Mouse (Mus musculus) spleen, adult 2 months (tissue): ENCODE measurements around the gene Iqck. TPM values are rescaled to one million over a fixed set of nuclear protein-coding genes. Genes with fewer than 3 reads are reported as not detected.

Experiments used
- DNase-seq, 2 experiments: peaks; one replicate each; pipeline versions ENCODE4 v3.0.0 to v3.0.0-alpha.2; 2012 to 2021; ENCODE audit warnings: low spot score in 2 of 2, low read depth in 1 of 2
- H3K27ac ChIP-seq: fragments of 200-500 bp; 2 replicates; pipeline ENCODE4 v1.5.1; 2012; ENCODE audit warnings: low read length, inconsistent platforms; ENCODE audit not compliant: insufficient read depth
- H3K27me3 ChIP-seq: fragments of 200-500 bp; 2 replicates; pipeline ENCODE4 v1.6.1; 2012; ENCODE audit warnings: mild to moderate bottlenecking, moderate library complexity, low read length, inconsistent platforms; ENCODE audit not compliant: control insufficient read depth, insufficient read depth
- H3K36me3 ChIP-seq: fragments of 200-500 bp; 2 replicates; pipeline ENCODE4 v1.6.1; 2012; ENCODE audit warnings: mild to moderate bottlenecking, low read length, inconsistent platforms; ENCODE audit not compliant: control insufficient read depth, insufficient read depth
- H3K4me1 ChIP-seq: fragments of 200-500 bp; 2 replicates; pipeline ENCODE4 v1.6.1; 2011; ENCODE audit warnings: inconsistent platforms; ENCODE audit not compliant: control insufficient read depth, insufficient read depth, insufficient read length
- H3K4me3 ChIP-seq: fragments of 200-500 bp; 2 replicates; pipeline ENCODE4 v1.5.1; 2011; ENCODE audit warnings: mild to moderate bottlenecking, inconsistent platforms; ENCODE audit not compliant: insufficient read depth, insufficient read length; ENCODE audit errors: extremely low read depth
- CTCF ChIP-seq: fragments of 200-500 bp; IDR thresholded peaks from 2 replicates; pipeline ENCODE4 v1.5.1; 2011; ENCODE audit warnings: mild to moderate bottlenecking, inconsistent platforms; ENCODE audit not compliant: insufficient read depth, insufficient read length, insufficient replicate concordance; ENCODE audit errors: extremely low read depth
- POLR2A ChIP-seq: fragments of 200-500 bp; IDR thresholded peaks from 2 replicates; pipeline ENCODE4 v1.6.1; 2011; ENCODE audit warnings: low read depth, low read length, inconsistent platforms
- WGBS: fragments of 180-500 bp; shearing (Covaris S2); methylation state at CpG from one replicate; pipeline ENCODE4 v1.1.7; 2018; 5-methylcytosine and 5-hydroxymethylcytosine counted together
- polyA plus RNA-seq: library from polyadenylated mRNA; depleted of rRNA; stranded (reverse); fragments of >200 nt; gene quantifications from 2 replicates; pipeline ENCODE4 v1.2.3, GENCODE M21; 2012

Iqck gene
- polyA plus RNA-seq, 1 experiment = 0.48 TPM

- no peak overlapping the region for H3K27ac ChIP-seq
- no peak for DNase-seq
- H3K36me3 ChIP-seq = no peaks in the 10 kb centered on the region
- H3K4me1 ChIP-seq = no peaks in the 10 kb centered on the region
- TF ChIP-seq CTCF (no peak), POLR2A (no peak)
- 88% methylated on average over 6 of the region's 6 CpGs for WGBS
- no peak overlapping the region for H3K4me3 ChIP-seq
- no peaks in the 10 kb centered on the region for H3K27me3 ChIP-seq
Observed at GRCm38 (mm10) chr7:118926516-118927260, 71.1 kb downstream of the Iqck start.

GRCm38 (mm10) chr7:118927279-118927678 lies 71.7 kb downstream of the Iqck start:
- WGBS = 91% methylated on average over 2 of the region's 2 CpGs

GRCm38 (mm10) chr7:118928316-118928715 lies 72.8 kb downstream of the Iqck start:
- TF ChIP-seq POLR2A (no peak), CTCF (no peak)
- DNase-seq = no peak
- WGBS = 93% methylated on average over 3 of the region's 3 CpGs
- Histone ChIP-seq H3K27me3 (no peaks in the 10 kb centered on the region), H3K4me3 (no peak overlapping the region), H3K27ac (no peak overlapping the region), H3K4me1 (no peaks in the 10 kb centered on the region), H3K36me3 (no peaks in the 10 kb centered on the region)

More at GRCm38 (mm10) chr7:118927279-118927678, 71.7 kb downstream of the Iqck start:
- Histone ChIP-seq H3K27ac (no peak overlapping the region), H3K27me3 (no peaks in the 10 kb centered on the region), H3K4me3 (no peak overlapping the region), H3K36me3 (no peaks in the 10 kb centered on the region), H3K4me1 (no peaks in the 10 kb centered on the region)
- TF ChIP-seq CTCF (no peak), POLR2A (no peak)
- DNase-seq = no peak

GRCm38 (mm10) chr7:118928916-118929315 lies 73.4 kb downstream of the Iqck start:
- no peak for TF ChIP-seq CTCF
- TF ChIP-seq POLR2A = no peak
- 78% methylated on average over 8 of the region's 8 CpGs for WGBS
- Histone ChIP-seq H3K27me3 (no peaks in the 10 kb centered on the region), H3K4me3 (no peak overlapping the region), H3K36me3 (no peaks in the 10 kb centered on the region), H3K4me1 (no peaks in the 10 kb centered on the region), H3K27ac (no peak overlapping the region)
- DNase-seq = no peak

- Histone ChIP-seq H3K27me3 (no peaks in the 10 kb centered on the region), H3K36me3 (no peaks in the 10 kb centered on the region), H3K4me1 (no peaks in the 10 kb centered on the region), H3K27ac (no peak overlapping the region), H3K4me3 (no peak overlapping the region)
- no peak for DNase-seq
- TF ChIP-seq POLR2A (no peak), CTCF (no peak)
- 48% methylated on average over 16 of the region's 16 CpGs for WGBS
Observed at GRCm38 (mm10) chr7:118929601-118930311, 74.2 kb downstream of the Iqck start.

- DNase-seq = no peak
- Histone ChIP-seq H3K27ac (no peak overlapping the region), H3K27me3 (no peaks in the 10 kb centered on the region), H3K36me3 (no peaks in the 10 kb centered on the region), H3K4me1 (no peaks in the 10 kb centered on the region), H3K4me3 (no peak overlapping the region)
- TF ChIP-seq POLR2A = no peak
- no peak for TF ChIP-seq CTCF
- WGBS = 85% methylated on average over 17 of the region's 17 CpGs
Observed at GRCm38 (mm10) chr7:118931502-118932395, 76.2 kb downstream of the Iqck start.

GRCm38 (mm10) chr7:118935306-118935705 lies 79.8 kb downstream of the Iqck start:
- Histone ChIP-seq H3K36me3 (no peaks in the 10 kb centered on the region), H3K4me3 (no peak overlapping the region), H3K27me3 (no peaks in the 10 kb centered on the region), H3K4me1 (no peaks in the 10 kb centered on the region), H3K27ac (no peak overlapping the region)
- no peak for DNase-seq
- no peak for TF ChIP-seq POLR2A
- no peak for TF ChIP-seq CTCF
- 59% methylated on average over 2 of the region's 2 CpGs for WGBS
